Mouse (Mus musculus): ENCODE results near the gene Spire2. TPM values are rescaled to one million over a fixed set of nuclear protein-coding genes. Genes with fewer than 3 reads are reported as not detected.

The Spire2 gene
- polyA plus RNA-seq, 1 experiment from 2014 or later, result 9.7 TPM

DNA sequence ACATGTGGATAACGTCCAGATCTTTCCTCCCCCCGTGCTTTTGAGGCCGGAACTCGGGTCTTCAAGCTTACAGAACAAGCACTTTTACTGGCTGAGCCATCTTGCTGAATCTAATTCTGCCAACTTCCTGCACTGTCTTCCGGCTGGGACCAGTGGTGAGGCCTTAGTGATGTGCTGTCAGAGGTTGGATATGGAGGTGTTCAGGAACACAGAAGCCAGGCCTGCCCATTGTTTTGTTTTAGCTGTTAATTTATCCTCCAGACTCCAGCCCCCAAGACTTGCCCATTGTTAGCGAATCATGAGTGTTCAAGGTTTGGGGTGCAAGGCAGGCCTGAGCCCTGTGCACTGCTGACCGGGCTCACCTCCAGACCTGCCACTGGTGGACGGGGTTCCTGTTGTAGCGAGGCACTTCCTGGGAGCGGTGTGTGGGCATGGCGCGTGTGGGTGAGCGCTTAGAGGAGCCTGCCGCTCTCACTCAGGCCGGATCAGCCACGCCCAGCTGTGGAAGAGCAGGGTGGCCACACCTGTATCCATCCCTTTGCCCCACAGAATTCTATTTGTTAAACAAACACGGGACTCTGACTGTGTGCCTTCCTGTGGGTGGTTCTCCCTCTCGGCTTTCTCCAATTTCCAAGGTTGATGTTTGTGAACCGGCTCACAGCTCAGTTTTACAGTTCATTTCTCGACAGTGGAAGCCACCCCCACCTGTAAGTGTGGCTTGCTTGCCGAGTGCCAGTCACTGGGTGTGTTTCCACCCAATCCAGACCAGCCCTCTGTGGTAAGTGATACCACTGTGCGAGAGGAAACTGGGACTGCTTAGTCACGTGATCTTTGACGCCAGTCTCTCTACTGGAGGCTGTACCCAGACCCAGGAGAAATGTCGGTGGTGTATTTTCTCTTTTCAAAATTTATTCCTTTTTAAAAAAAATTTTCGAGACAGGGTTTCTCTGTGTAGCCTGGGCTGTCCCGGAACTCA lies 8.8 kb downstream of the Spire2 start:
- no peak for DNase-seq (ENCODE audit: low spot score)
- Histone ChIP-seq H3K27ac (replicated peaks) (no peak overlapping the region), H3K4me1 (no peaks in the 10 kb centered on the region), H3K9me3 (replicated peaks) (no peaks in the 10 kb centered on the region; the same call in 1 of the 2 replicates), H3K27me3 (ENCODE audit: low read depth, poor library complexity, severe bottlenecking) (no peaks in the 10 kb centered on the region), H3K36me3 (peaks cover 9% of the 10 kb centered on the region), H3K4me3 (no peak overlapping the region)
- WGBS, result 90% methylated on average over 27 of the region's 27 CpGs

DNA sequence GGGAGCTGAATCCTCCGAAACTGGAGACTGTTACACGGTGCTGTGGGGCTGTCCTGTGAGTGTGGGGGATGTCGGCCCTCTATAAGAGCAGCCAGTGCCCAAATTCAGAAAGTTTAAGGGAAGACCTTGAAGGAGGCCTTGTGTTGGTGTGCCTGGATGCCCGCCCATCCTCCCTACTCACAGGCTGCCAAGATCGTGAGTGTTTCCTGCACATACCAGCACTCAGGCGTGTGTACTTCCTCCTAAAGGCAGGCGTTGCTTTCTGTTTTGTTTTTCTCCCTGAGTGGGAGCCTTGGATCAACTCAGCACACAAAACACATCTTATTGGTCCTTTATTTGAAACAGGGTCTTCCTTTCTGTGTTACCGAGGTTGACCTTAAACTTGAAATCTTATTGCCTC lies 9.7 kb downstream of the Spire2 start:
- H3K27me3 ChIP-seq (ENCODE audit: low read depth, poor library complexity, severe bottlenecking), result no peaks in the 10 kb centered on the region
- H3K27ac ChIP-seq (replicated peaks), result no peak overlapping the region
- H3K9me3 ChIP-seq (replicated peaks), result no peaks in the 10 kb centered on the region; the same call in 1 of the 2 replicates
- H3K4me1 ChIP-seq, result no peaks in the 10 kb centered on the region
- DNase-seq (ENCODE audit: low spot score), result no peak
- H3K36me3 ChIP-seq, result peaks cover 9% of the 10 kb centered on the region
- WGBS, result 90% methylated on average over 8 of the region's 8 CpGs
- no peak overlapping the region for H3K4me3 ChIP-seq

DNA sequence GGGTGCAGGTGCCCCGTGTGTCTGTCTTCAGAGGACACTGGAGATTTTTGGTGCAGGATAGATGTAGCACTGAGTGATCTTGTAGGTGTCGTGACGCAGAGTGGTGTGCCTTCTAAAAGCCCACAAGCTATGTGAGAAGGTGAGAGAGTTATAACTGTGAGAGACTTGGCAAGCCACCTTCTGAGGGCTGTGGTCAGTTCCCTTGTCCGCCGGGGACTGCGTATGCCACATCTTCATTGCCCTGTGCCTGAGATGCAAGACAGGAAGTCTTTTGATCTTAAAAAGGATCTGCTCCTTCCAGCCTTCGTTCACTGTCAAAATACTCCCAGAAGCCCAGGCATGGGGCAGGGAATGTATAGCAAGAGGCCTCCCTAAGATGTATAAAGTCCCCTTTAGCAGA lies 10.4 kb downstream of the Spire2 start:
- Histone ChIP-seq H3K9me3 (replicated peaks) (no peaks in the 10 kb centered on the region; the same call in 1 of the 2 replicates), H3K4me3 (no peak overlapping the region), H3K4me1 (no peaks in the 10 kb centered on the region), H3K36me3 (peaks cover 13% of the 10 kb centered on the region), H3K27ac (replicated peaks) (no peak overlapping the region), H3K27me3 (ENCODE audit: low read depth, poor library complexity, severe bottlenecking) (no peaks in the 10 kb centered on the region)
- 85% methylated on average over 7 of the region's 7 CpGs for WGBS
- DNase-seq (ENCODE audit: low spot score), result no peak

DNA sequence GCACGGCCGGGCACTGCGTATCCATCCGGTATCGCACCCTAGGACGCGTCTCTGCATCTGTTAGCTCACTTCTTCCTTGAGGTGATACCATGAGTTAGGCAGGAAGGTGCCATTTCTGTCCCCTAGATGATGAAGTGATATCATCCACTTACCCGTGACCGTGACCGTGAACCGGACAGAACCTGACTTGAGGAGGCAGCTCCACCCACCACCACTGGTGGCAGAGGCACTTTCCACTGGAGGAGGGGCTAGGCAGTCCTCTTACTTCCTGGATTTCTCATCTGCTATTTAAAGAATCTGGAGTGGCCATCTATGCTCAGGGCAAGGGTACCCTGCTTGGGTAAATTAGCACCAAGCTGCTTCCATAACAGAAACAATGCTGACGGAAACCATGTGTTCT lies 10.9 kb downstream of the Spire2 start:
- Histone ChIP-seq H3K27me3 (ENCODE audit: low read depth, poor library complexity, severe bottlenecking) (no peaks in the 10 kb centered on the region), H3K36me3 (peaks cover 17% of the 10 kb centered on the region), H3K4me1 (no peaks in the 10 kb centered on the region), H3K27ac (replicated peaks) (no peak overlapping the region), H3K4me3 (no peak overlapping the region), H3K9me3 (replicated peaks) (no peaks in the 10 kb centered on the region; the same call in 1 of the 2 replicates)
- WGBS, result 92% methylated on average over 12 of the region's 12 CpGs
- no peak for DNase-seq (ENCODE audit: low spot score)

DNA sequence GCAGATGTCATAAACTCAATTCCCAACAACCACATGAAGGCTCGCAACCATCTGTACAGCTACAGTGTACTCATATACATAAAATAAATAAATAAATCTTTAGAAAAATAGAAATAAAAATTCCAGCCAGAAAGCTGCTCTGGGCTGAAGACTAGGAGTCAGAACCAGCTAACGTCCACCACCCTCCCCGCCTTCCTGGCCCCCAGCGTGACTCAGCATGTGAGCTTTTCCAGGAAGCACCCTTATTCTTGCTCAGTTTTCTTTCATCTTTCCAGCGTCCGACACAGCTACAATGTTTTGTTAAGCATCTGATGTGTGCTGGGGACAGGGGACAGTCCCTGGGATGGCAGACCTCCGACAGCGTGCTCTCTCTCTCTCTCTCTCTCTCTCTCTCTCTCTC lies 12.6 kb downstream of the Spire2 start:
- 89% methylated on average over 8 of the region's 8 CpGs for WGBS
- H3K9me3 ChIP-seq (replicated peaks), result no peaks in the 10 kb centered on the region; the same call in 1 of the 2 replicates
- H3K4me3 ChIP-seq, result no peak overlapping the region
- H3K4me1 ChIP-seq, result no peaks in the 10 kb centered on the region
- DNase-seq (ENCODE audit: low spot score), result no peak
- H3K36me3 ChIP-seq, result peaks cover 10% of the 10 kb centered on the region
- H3K27me3 ChIP-seq (ENCODE audit: low read depth, poor library complexity, severe bottlenecking), result no peaks in the 10 kb centered on the region
- H3K27ac ChIP-seq (replicated peaks), result no peak overlapping the region

DNA sequence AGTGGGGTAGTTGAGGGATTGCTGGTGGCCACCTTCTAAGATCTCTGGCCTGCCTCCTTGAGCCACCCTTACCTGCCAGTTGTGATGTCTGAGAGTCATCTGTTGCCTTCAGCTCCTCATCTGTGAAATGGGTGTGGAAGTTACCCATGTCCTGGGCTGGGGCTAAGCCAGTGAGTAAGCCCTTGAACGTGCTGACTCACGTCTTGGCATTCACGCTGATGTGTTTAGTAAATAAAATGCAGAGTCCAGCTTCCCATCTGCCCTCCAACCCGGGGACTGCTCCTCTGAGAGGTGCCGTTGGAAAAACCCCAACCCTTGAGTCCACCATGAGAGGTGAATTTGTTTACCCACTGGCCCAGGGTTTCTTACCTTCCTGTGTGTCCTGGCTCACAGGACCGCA lies 13.3 kb downstream of the Spire2 start:
- peaks cover 9% of the 10 kb centered on the region for H3K36me3 ChIP-seq
- H3K9me3 ChIP-seq (replicated peaks), result no peaks in the 10 kb centered on the region
- no peak overlapping the region for H3K4me3 ChIP-seq
- H3K27me3 ChIP-seq (ENCODE audit: low read depth, poor library complexity, severe bottlenecking), result no peaks in the 10 kb centered on the region
- H3K4me1 ChIP-seq, result no peaks in the 10 kb centered on the region
- DNase-seq (ENCODE audit: low spot score), result no peak
- H3K27ac ChIP-seq (replicated peaks), result no peak overlapping the region
- WGBS, result 92% methylated on average over 6 of the region's 6 CpGs

DNA sequence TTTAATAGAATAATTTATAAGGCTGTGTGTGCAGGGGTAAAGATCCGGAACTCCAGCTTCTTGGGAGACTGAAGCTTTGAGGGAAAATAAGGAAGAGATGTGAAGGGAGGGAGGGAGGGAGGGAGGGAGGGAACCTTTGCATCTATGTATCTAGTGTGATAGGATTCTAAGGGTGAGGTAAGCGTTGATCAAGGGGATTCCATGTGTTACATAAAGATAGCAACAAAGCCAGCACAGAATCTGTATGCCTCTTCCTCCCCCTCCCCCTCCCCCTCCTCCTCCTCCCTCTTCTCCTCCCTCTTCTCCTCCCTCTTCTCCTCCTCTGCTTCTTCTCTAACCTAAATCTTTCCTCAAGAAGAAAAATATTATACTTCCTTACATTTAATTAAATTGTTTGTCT lies 14.8 kb downstream of the Spire2 start:
- no peak overlapping the region for H3K27ac ChIP-seq (replicated peaks)
- no peaks in the 10 kb centered on the region for H3K27me3 ChIP-seq (ENCODE audit: low read depth, poor library complexity, severe bottlenecking)
- no peak for DNase-seq (ENCODE audit: low spot score)
- peaks cover 3% of the 10 kb centered on the region for H3K4me1 ChIP-seq
- H3K36me3 ChIP-seq, result peaks cover 9% of the 10 kb centered on the region
- no peak overlapping the region for H3K4me3 ChIP-seq
- H3K9me3 ChIP-seq (replicated peaks), result no peaks in the 10 kb centered on the region
- WGBS, result 87% methylated on average over 2 of the region's 2 CpGs

DNA sequence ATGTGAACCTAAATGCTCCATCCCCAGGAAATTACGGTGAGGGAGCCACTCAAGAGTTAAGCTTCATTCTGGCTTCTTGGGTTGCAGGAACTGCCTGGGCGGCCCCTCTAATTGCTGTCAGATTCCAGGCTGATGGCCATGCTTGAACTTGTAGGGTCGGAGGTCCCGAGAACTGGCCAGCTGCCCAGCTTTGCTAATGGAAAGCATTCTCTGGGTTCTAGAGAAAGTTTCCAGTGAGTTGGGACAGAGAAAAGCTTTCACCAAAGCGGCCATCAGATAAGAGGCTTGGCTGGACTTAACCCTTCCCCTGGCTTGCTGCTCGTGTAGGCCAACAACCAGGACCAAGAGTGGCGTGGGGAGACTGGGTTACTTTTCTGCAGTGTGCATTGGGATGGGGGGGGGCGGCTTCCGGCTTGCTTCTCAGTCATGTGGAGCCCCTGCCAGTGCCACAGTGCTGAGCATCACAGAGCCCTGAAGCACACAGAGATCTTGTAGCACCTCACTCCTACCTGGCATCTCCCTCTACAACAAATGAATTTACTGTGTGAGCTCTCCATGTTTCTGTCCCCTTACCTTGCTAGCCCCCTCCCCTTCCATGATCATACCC lies 15.8 kb downstream of the Spire2 start:
- H3K4me3 ChIP-seq, result no peak overlapping the region
- no peaks in the 10 kb centered on the region for H3K9me3 ChIP-seq (replicated peaks)
- DNase-seq (ENCODE audit: low spot score), result no peak
- H3K4me1 ChIP-seq, result peaks cover 14% of the 10 kb centered on the region
- 80% methylated on average over 9 of the region's 9 CpGs for WGBS
- no peaks in the 10 kb centered on the region for H3K27me3 ChIP-seq (ENCODE audit: low read depth, poor library complexity, severe bottlenecking)
- H3K27ac ChIP-seq (replicated peaks), result no peak overlapping the region
- H3K36me3 ChIP-seq, result peaks cover 9% of the 10 kb centered on the region

DNA sequence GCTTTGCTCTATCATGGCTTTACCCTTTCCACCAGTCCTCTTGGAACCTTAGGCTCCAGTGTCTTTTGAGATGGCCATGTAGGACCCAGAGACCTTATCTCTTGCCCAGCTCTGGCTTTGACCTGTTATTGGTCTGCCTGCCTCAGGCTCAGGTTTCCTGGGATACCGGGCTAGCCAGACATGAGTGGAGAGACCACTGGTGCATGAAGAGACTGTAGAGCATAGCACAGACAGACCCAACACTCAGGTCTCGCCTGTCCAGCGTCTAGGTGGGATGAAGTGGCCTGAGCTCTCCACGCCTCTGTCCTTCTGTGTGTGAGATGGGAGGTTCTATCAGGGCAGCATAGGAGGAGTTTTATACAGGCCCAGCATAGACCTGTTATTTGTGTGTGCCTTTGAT lies 16.6 kb downstream of the Spire2 start:
- Histone ChIP-seq H3K27ac (replicated peaks) (no peak overlapping the region), H3K4me1 (peaks cover 21% of the 10 kb centered on the region), H3K4me3 (no peak overlapping the region), H3K36me3 (peaks cover 9% of the 10 kb centered on the region), H3K27me3 (ENCODE audit: low read depth, poor library complexity, severe bottlenecking) (peaks cover 3% of the 10 kb centered on the region), H3K9me3 (replicated peaks) (no peaks in the 10 kb centered on the region)
- 82% methylated on average over 4 of the region's 4 CpGs for WGBS
- no peak for DNase-seq (ENCODE audit: low spot score)

DNA sequence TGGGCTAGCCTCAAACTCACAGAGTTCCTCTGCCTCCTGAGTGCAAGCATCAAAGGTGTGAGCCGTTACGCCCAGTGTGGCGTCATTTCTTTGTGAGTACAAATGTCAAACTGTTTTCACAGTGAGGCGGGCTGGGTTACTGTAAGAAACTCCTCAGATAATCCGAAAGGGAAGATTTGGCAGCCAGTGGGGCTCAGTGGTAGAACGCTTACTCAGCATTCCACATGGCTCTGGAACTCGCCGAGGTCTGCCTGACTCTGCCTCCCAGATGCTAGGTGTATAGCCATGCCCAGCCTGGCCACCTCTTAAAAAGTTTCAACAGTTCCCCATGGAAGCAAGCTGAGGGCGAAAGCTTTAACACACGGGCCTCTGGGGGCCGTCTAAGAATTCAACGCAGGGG lies 19.6 kb downstream of the Spire2 start:
- DNase-seq (ENCODE audit: low spot score), result no peak
- WGBS, result 88% methylated on average over 12 of the region's 12 CpGs

DNA sequence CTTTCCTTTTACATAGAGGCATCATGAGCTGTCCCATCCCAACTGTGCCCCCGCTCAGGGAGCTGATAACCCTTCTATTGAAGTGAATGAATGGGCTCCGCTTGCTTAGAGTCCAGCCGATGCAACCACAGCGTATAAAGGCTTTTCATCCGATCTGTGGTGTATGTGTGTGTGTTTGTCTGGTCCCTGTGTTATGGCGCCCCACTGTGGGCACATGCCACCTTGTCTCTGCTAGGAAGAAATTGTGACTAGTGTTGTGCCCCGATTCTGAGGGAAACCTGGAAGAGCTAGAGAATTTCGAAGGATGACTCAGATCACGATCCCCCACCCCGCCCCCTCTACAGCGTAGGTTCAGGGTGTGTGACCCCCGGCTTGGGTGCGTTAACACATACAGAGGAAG lies 20.3 kb downstream of the Spire2 start:
- peaks cover 20% of the 10 kb centered on the region for H3K36me3 ChIP-seq
- no peak overlapping the region for H3K27ac ChIP-seq (replicated peaks)
- H3K4me1 ChIP-seq, result peaks cover 25% of the 10 kb centered on the region
- peak; percentile 47 for DNase-seq (ENCODE audit: low spot score)
- WGBS, result 64% methylated on average over 13 of the region's 13 CpGs
- no peak overlapping the region for H3K4me3 ChIP-seq
- no peaks in the 10 kb centered on the region for H3K9me3 ChIP-seq (replicated peaks)
- H3K27me3 ChIP-seq (ENCODE audit: low read depth, poor library complexity, severe bottlenecking), result peaks cover 6% of the 10 kb centered on the region

More for the DNA sequence above, 19.6 kb downstream of the Spire2 start:
- H3K27me3 ChIP-seq (ENCODE audit: low read depth, poor library complexity, severe bottlenecking), result peaks cover 6% of the 10 kb centered on the region
- 0 out of 2 replicates have a peak overlapping the region, but pooled peaks have one; percentile 33 for H3K27ac ChIP-seq (replicated peaks)
- peaks cover 16% of the 10 kb centered on the region for H3K36me3 ChIP-seq
- H3K9me3 ChIP-seq (replicated peaks), result no peaks in the 10 kb centered on the region
- no peak overlapping the region for H3K4me3 ChIP-seq
- H3K4me1 ChIP-seq, result peaks cover 25% of the 10 kb centered on the region

DNA sequence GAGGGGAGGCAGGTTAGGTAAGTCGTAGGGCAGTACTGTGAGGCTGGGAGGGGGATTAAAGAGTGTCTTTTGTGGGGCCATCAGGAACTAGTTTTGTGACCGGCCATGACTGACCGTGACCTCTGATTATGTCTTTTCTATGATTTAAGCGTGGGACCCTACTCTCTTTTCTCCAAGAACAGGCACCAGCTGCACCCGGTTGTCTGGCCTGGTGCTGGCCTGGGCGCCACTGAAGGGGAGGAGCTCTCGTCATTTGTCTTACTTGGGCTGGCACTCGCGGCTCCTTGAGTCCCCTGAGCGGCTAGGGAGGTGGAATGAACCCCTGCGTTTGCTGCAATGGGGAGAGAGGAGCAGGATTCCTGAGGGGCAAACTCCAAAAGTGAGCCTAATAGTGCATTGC lies 20.7 kb downstream of the Spire2 start:
- H3K27me3 ChIP-seq (ENCODE audit: low read depth, poor library complexity, severe bottlenecking), result peaks cover 6% of the 10 kb centered on the region
- H3K36me3 ChIP-seq, result peaks cover 19% of the 10 kb centered on the region
- no peak overlapping the region for H3K4me3 ChIP-seq
- H3K9me3 ChIP-seq (replicated peaks), result no peaks in the 10 kb centered on the region
- peak overlapping the region; percentile 2; the same call in 1 of the 2 replicates for H3K27ac ChIP-seq (replicated peaks)
- H3K4me1 ChIP-seq, result peaks cover 25% of the 10 kb centered on the region
- DNase-seq (ENCODE audit: low spot score), result no peak
- WGBS, result 54% methylated on average over 11 of the region's 11 CpGs

All from midbrain, embryonic 10.5 days (tissue).